Mouse (Mus musculus): ENCODE results near the gene Vmn1r178.
"Not testable (repeated sequence)": the region's sequence is repeated elsewhere in the genome, so short reads cannot be mapped to it uniquely, and the experiment has no call there.

Gene Vmn1r178

GRCm38 (mm10) chr7:23891709-23892108 is at the start of gene Vmn1r178:
Gene Vmn1r178 (plus strand): TSS chr7:23892009.
- DNase-seq (ENCODE audit: low spot score) = no peak

- DNase-seq (ENCODE audit: low spot score) = not testable (repeated sequence)
Observed at GRCm38 (mm10) chr7:23866349-23866748, 25.5 kb upstream of the Vmn1r178 start, which contains the start of gene Vmn1r177. Gene Vmn1r177 (minus strand): TSS chr7:23866449.

DNA sequence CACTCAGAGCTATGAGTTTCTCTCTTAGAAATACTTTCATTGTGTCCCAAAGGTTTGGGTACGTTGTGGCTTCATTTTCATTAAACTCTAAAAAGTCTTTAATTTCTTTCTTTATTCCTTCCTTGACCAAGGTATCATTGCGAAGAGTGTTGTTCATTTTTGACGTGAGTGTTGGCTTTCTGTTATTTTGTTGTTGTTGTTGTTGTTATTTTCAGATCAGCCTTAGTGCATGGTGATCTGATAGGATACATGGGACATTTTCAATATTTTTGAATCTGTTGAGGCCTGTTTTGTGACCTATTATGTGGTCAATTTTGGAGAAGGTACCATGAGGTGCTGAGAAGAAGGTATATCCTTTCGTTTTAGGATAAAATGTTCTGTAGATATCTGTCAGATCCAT is 14.9 kb upstream of the Vmn1r178 start:
- DNase-seq (ENCODE audit: low spot score) = not testable (repeated sequence)

DNA sequence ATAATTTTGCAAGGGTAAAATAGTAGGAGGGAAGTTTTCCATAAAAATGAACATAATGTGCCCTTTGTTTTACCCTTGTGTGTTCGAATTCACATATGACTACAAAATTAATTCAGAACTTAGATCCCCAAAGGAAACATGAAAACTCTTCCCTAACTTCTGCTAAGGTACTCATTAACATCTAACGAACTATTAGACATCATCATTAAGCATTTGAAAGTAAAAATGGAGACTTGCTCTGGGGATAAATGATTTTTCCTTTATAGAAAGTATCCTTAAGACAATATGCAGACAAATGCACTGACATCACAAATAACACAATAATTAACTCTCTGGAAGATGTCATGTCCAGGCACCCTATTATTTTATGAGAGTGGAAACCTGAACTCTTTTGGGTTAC is 34.9 kb downstream of the Vmn1r178 start, which contains the start of gene Vmn1r179:
Gene Vmn1r179 (plus strand): TSS at position 301 of the 400 bp plus-strand sequence.
- no peak for DNase-seq (ENCODE audit: low spot score)

All from c-Kit-positive CD71-positive TER-119-positive erythroid progenitor cells, embryonic 14.5 days (primary cell).